Mouse (Mus musculus): ENCODE measurements around the gene Trmt44.
"Not testable (repeated sequence)": the region's sequence is repeated elsewhere in the genome, so short reads cannot be mapped to it uniquely, and the experiment has no call there.

The Trmt44 gene

GRCm38 (mm10) chr5:35584259-35584658 is 9.4 kb upstream of the Trmt44 start:
- DNase-seq, result not testable (repeated sequence)

GRCm38 (mm10) chr5:35583221-35583783 is 8.4 kb upstream of the Trmt44 start:
- no peak for DNase-seq

- DNase-seq, result peak; percentile 98
Observed at GRCm38 (mm10) chr5:35582445-35583220, 7.8 kb upstream of the Trmt44 start, which contains the start of gene Acox3. Gene Acox3, plus strand, starts transcription at chr5:35583040.

GRCm38 (mm10) chr5:35580156-35580922 is 5.5 kb upstream of the Trmt44 start:
- DNase-seq, result no peak

- DNase-seq, result no peak
Observed at GRCm38 (mm10) chr5:35579247-35579893, 4.5 kb upstream of the Trmt44 start.

GRCm38 (mm10) chr5:35578411-35578810 is 3.5 kb upstream of the Trmt44 start:
- no peak for DNase-seq

- no peak for DNase-seq
Observed at GRCm38 (mm10) chr5:35576409-35577020, 1.6 kb upstream of the Trmt44 start.

- DNase-seq, result no peak
Observed at GRCm38 (mm10) chr5:35571546-35571945, 3.3 kb downstream of the Trmt44 start.

GRCm38 (mm10) chr5:35566632-35567031 is 8.2 kb downstream of the Trmt44 start:
- DNase-seq, result no peak

GRCm38 (mm10) chr5:35565217-35565616 is 9.7 kb downstream of the Trmt44 start:
- no peak for DNase-seq

GRCm38 (mm10) chr5:35563449-35563848 is 11.4 kb downstream of the Trmt44 start:
- peak; percentile 89 to 91 for DNase-seq

- DNase-seq, result no peak
Observed at GRCm38 (mm10) chr5:35562616-35563015, 12.3 kb downstream of the Trmt44 start.

GRCm38 (mm10) chr5:35559447-35559846 is 15.4 kb downstream of the Trmt44 start:
- DNase-seq, result no peak

GRCm38 (mm10) chr5:35557946-35558621 is 16.8 kb downstream of the Trmt44 start:
- DNase-seq, result peak; percentile 54 to 57

- DNase-seq, result no peak
Observed at GRCm38 (mm10) chr5:35556393-35556792, 18.5 kb downstream of the Trmt44 start.

GRCm38 (mm10) chr5:35552838-35553539 is 21.9 kb downstream of the Trmt44 start:
- no peak for DNase-seq

- peak in 1 of 2 experiments; percentile 34 for DNase-seq
Observed at GRCm38 (mm10) chr5:35551855-35552837, 22.7 kb downstream of the Trmt44 start.

GRCm38 (mm10) chr5:35546127-35546526 is 28.7 kb downstream of the Trmt44 start:
- DNase-seq, result no peak

- DNase-seq, result no peak
Observed at GRCm38 (mm10) chr5:35541059-35541790, 33.6 kb downstream of the Trmt44 start.

Data from kidney, postnatal 4 days (tissue).